Mouse (Mus musculus) liver, embryonic 16.5 days (tissue): ENCODE data around the gene 9130023H24Rik. TPM values are rescaled to one million over a fixed set of nuclear protein-coding genes. Genes with fewer than 3 reads are reported as not detected.

Source experiments
- polyA plus RNA-seq: library from polyadenylated mRNA; unstranded; fragments of >200 nt; fragmentation: Nextera tagmentation; extraction: Ambion mirVana; gene quantifications from 2 replicates; pipeline ENCODE4 v1.2.1, GENCODE M21; 2015

The 9130023H24Rik gene
- polyA plus RNA-seq, 1 experiment from 2014 or later: 2.6 TPM

Other genes with a start within 250 kb of the 9130023H24Rik start
- gene Pycard, start 244.2 kb downstream of the 9130023H24Rik start, polyA plus RNA-seq: 20.7 and 23.0 TPM in 2 replicates
- gene Trim72, start 234.1 kb downstream of the 9130023H24Rik start, polyA plus RNA-seq: 0.15 and 0.32 TPM in 2 replicates
- gene Itgam, start 175.4 kb downstream of the 9130023H24Rik start, polyA plus RNA-seq: 7.1 and 7.4 TPM in 2 replicates
- gene Gm49368, start 175.3 kb downstream of the 9130023H24Rik start, polyA plus RNA-seq: 0.27 TPM in 1 of 2 replicates, not detected in the other
- gene Itgax, start 108.5 kb downstream of the 9130023H24Rik start, polyA plus RNA-seq: 0.16 and 0.24 TPM in 2 replicates
- 0.04 and 0.13 TPM in 2 replicates for gene Itgad, start 83.7 kb downstream of the 9130023H24Rik start, polyA plus RNA-seq
- gene Cox6a2, start 31.6 kb downstream of the 9130023H24Rik start, polyA plus RNA-seq: 3.4 and 7.5 TPM in 2 replicates
- gene Armc5, start 689 bp downstream of the 9130023H24Rik start, polyA plus RNA-seq: 5.7 and 6.5 TPM in 2 replicates
- gene Tgfb1i1, start 8.8 kb upstream of the 9130023H24Rik start, polyA plus RNA-seq: 9.6 and 11.9 TPM in 2 replicates
- 1.4 and 1.7 TPM in 2 replicates for gene Slc5a2, start 27.6 kb upstream of the 9130023H24Rik start, polyA plus RNA-seq
- 20.5 and 23.3 TPM in 2 replicates for gene BC017158, start 60.1 kb upstream of the 9130023H24Rik start, polyA plus RNA-seq
- 27.6 and 29.6 TPM in 2 replicates for gene Rgs10, start 180.7 kb upstream of the 9130023H24Rik start, polyA plus RNA-seq
- gene Tial1, start 223.7 kb upstream of the 9130023H24Rik start, polyA plus RNA-seq: 8.5 and 9.9 TPM in 2 replicates